Mouse (Mus musculus) forebrain, embryonic 10.5 days (tissue): ENCODE results near the gene Dlgap1. TPM values are rescaled to one million over a fixed set of nuclear protein-coding genes. Genes with fewer than 3 reads are reported as not detected.

Source experiments
- DNase-seq: peaks from one replicate; pipeline ENCODE4 v3.0.0-alpha.2; 2017; ENCODE audit warnings: low spot score; ENCODE audit errors: extremely low spot score
- H3K27ac ChIP-seq: fragments of 300-500 bp; sonication (generic); 2 replicates; pipeline ENCODE4 v1.5.1; 2016; ENCODE audit warnings: mild to moderate bottlenecking
- H3K27me3 ChIP-seq: fragments of 300-500 bp; sonication (generic); 2 replicates; pipeline ENCODE4 v1.6.1; 2016; ENCODE audit warnings: mild to moderate bottlenecking; ENCODE audit not compliant: poor library complexity, severe bottlenecking
- H3K36me3 ChIP-seq: fragments of 300-500 bp; sonication (generic); replicated peaks from 2 replicates; pipeline ENCODE4 v1.6.1; 2016; ENCODE audit warnings: mild to moderate bottlenecking, moderate library complexity
- H3K4me1 ChIP-seq: fragments of 300-500 bp; sonication (generic); 2 replicates; pipeline ENCODE4 v1.6.1; 2016
- H3K4me3 ChIP-seq: fragments of 300-500 bp; sonication (generic); 2 replicates; pipeline ENCODE4 v1.5.1; 2016; ENCODE audit warnings: mild to moderate bottlenecking, moderate library complexity
- H3K9me3 ChIP-seq: fragments of 300-500 bp; sonication (generic); 2 replicates; pipeline ENCODE4 v1.6.1; 2016; ENCODE audit warnings: mild to moderate bottlenecking, moderate library complexity
- WGBS: fragments of 180-500 bp; shearing (Covaris S2); methylation state at CpG from one replicate; pipeline ENCODE4 v1.1.7; 2016; 5-methylcytosine and 5-hydroxymethylcytosine counted together
- polyA plus RNA-seq: library from polyadenylated mRNA; unstranded; fragments of >200 nt; fragmentation: Nextera tagmentation; extraction: Ambion mirVana; gene quantifications from 2 replicates; pipeline ENCODE4 v1.2.1, GENCODE M21; 2016

Gene Dlgap1
- polyA plus RNA-seq, 1 experiment from 2014 or later, result 0.82 TPM

- no peaks in the 10 kb centered on the region for H3K4me1 ChIP-seq
- H3K27ac ChIP-seq, result no peak overlapping the region
- no peaks in the 10 kb centered on the region for H3K36me3 ChIP-seq
- no peaks in the 10 kb centered on the region for H3K9me3 ChIP-seq
- no peaks in the 10 kb centered on the region for H3K27me3 ChIP-seq
- no peak overlapping the region for H3K4me3 ChIP-seq
- no peak for DNase-seq
- WGBS, result 82% methylated on average over 2 of the region's 2 CpGs
Measured at GRCm38 (mm10) chr17:70022618-70023017, 53.7 kb downstream of the Dlgap1 start.

- DNase-seq, result no peak
- no peaks in the 10 kb centered on the region for H3K9me3 ChIP-seq
- no peak overlapping the region for H3K27ac ChIP-seq
- WGBS, result 81% methylated on average over 2 of the region's 2 CpGs
- no peak overlapping the region for H3K4me3 ChIP-seq
- H3K27me3 ChIP-seq, result no peaks in the 10 kb centered on the region
- H3K4me1 ChIP-seq, result no peaks in the 10 kb centered on the region
- no peaks in the 10 kb centered on the region for H3K36me3 ChIP-seq
Measured at GRCm38 (mm10) chr17:70034862-70035261, 66.0 kb downstream of the Dlgap1 start.

GRCm38 (mm10) chr17:70040751-70041430 lies 72.0 kb downstream of the Dlgap1 start:
- no peak overlapping the region for H3K27ac ChIP-seq
- H3K36me3 ChIP-seq, result no peaks in the 10 kb centered on the region
- DNase-seq, result no peak
- no peaks in the 10 kb centered on the region for H3K9me3 ChIP-seq
- 82% methylated on average over 7 of the region's 7 CpGs for WGBS
- no peaks in the 10 kb centered on the region for H3K4me1 ChIP-seq
- no peaks in the 10 kb centered on the region for H3K27me3 ChIP-seq
- H3K4me3 ChIP-seq, result no peak overlapping the region

GRCm38 (mm10) chr17:70068281-70068680 lies 99.4 kb downstream of the Dlgap1 start:
- Histone ChIP-seq H3K4me1 (peaks cover 3% of the 10 kb centered on the region; the same call in 1 of the 2 replicates), H3K4me3 (no peak overlapping the region), H3K9me3 (no peaks in the 10 kb centered on the region), H3K27ac (no peak overlapping the region), H3K27me3 (no peaks in the 10 kb centered on the region), H3K36me3 (no peaks in the 10 kb centered on the region)
- no peak for DNase-seq
- WGBS, result 84% methylated on average over 6 of the region's 6 CpGs

- Histone ChIP-seq H3K36me3 (no peaks in the 10 kb centered on the region), H3K27ac (no peak overlapping the region), H3K4me1 (peaks cover 3% of the 10 kb centered on the region; the same call in 1 of the 2 replicates), H3K27me3 (no peaks in the 10 kb centered on the region), H3K9me3 (no peaks in the 10 kb centered on the region), H3K4me3 (no peak overlapping the region)
- no peak for DNase-seq
- WGBS, result 80% methylated on average over 2 of the region's 2 CpGs
Measured at GRCm38 (mm10) chr17:70072066-70072465, 103.2 kb downstream of the Dlgap1 start.

GRCm38 (mm10) chr17:70088220-70088619 lies 119.3 kb downstream of the Dlgap1 start:
- DNase-seq, result no peak
- WGBS, result 93% methylated on average over 4 of the region's 4 CpGs
- H3K4me3 ChIP-seq, result no peak overlapping the region
- no peaks in the 10 kb centered on the region for H3K4me1 ChIP-seq
- H3K9me3 ChIP-seq, result no peaks in the 10 kb centered on the region
- H3K36me3 ChIP-seq, result no peaks in the 10 kb centered on the region
- no peak overlapping the region for H3K27ac ChIP-seq
- no peaks in the 10 kb centered on the region for H3K27me3 ChIP-seq

- Histone ChIP-seq H3K4me1 (no peaks in the 10 kb centered on the region), H3K27ac (no peak overlapping the region), H3K9me3 (no peaks in the 10 kb centered on the region), H3K4me3 (no peak overlapping the region), H3K36me3 (no peaks in the 10 kb centered on the region), H3K27me3 (no peaks in the 10 kb centered on the region)
- DNase-seq, result no peak
- WGBS, result 90% methylated on average over 2 of the region's 2 CpGs
Measured at GRCm38 (mm10) chr17:70090737-70091136, 121.9 kb downstream of the Dlgap1 start.

GRCm38 (mm10) chr17:70129151-70129550 lies 160.3 kb downstream of the Dlgap1 start:
- Histone ChIP-seq H3K9me3 (no peaks in the 10 kb centered on the region), H3K4me3 (no peak overlapping the region), H3K4me1 (no peaks in the 10 kb centered on the region), H3K36me3 (no peaks in the 10 kb centered on the region), H3K27ac (no peak overlapping the region), H3K27me3 (no peaks in the 10 kb centered on the region)
- 94% methylated on average over 2 of the region's 2 CpGs for WGBS
- no peak for DNase-seq

GRCm38 (mm10) chr17:70169831-70170230 lies 201.0 kb downstream of the Dlgap1 start:
- Histone ChIP-seq H3K36me3 (no peaks in the 10 kb centered on the region), H3K27me3 (no peaks in the 10 kb centered on the region), H3K4me1 (no peaks in the 10 kb centered on the region), H3K9me3 (no peaks in the 10 kb centered on the region), H3K27ac (no peak overlapping the region), H3K4me3 (no peak overlapping the region)
- WGBS, result 90% methylated on average over 2 of the region's 2 CpGs
- no peak for DNase-seq

- Histone ChIP-seq H3K27ac (no peak overlapping the region), H3K4me3 (no peak overlapping the region), H3K27me3 (no peaks in the 10 kb centered on the region), H3K4me1 (no peaks in the 10 kb centered on the region), H3K36me3 (no peaks in the 10 kb centered on the region), H3K9me3 (no peaks in the 10 kb centered on the region)
- WGBS, result 90% methylated on average over 9 of the region's 9 CpGs
- no peak for DNase-seq
Measured at GRCm38 (mm10) chr17:70172500-70173036, 203.7 kb downstream of the Dlgap1 start.

- no peaks in the 10 kb centered on the region for H3K36me3 ChIP-seq
- no peak overlapping the region for H3K27ac ChIP-seq
- no peaks in the 10 kb centered on the region for H3K4me1 ChIP-seq
- DNase-seq, result no peak
- 90% methylated on average over 6 of the region's 6 CpGs for WGBS
- no peaks in the 10 kb centered on the region for H3K9me3 ChIP-seq
- H3K4me3 ChIP-seq, result no peak overlapping the region
- H3K27me3 ChIP-seq, result no peaks in the 10 kb centered on the region
Measured at GRCm38 (mm10) chr17:70173916-70174315, 205.0 kb downstream of the Dlgap1 start.

GRCm38 (mm10) chr17:70191228-70191627 lies 222.4 kb downstream of the Dlgap1 start:
- Histone ChIP-seq H3K36me3 (no peaks in the 10 kb centered on the region), H3K4me1 (no peaks in the 10 kb centered on the region), H3K27me3 (no peaks in the 10 kb centered on the region), H3K27ac (no peak overlapping the region), H3K4me3 (no peak overlapping the region), H3K9me3 (no peaks in the 10 kb centered on the region)
- 92% methylated on average over 6 of the region's 6 CpGs for WGBS
- no peak for DNase-seq

GRCm38 (mm10) chr17:70222891-70223290 lies 254.0 kb downstream of the Dlgap1 start:
- no peaks in the 10 kb centered on the region for H3K9me3 ChIP-seq
- H3K36me3 ChIP-seq, result no peaks in the 10 kb centered on the region
- H3K4me1 ChIP-seq, result no peaks in the 10 kb centered on the region
- WGBS, result 84% methylated on average over 3 of the region's 3 CpGs
- no peak overlapping the region for H3K4me3 ChIP-seq
- DNase-seq, result no peak
- H3K27ac ChIP-seq, result no peak overlapping the region
- no peaks in the 10 kb centered on the region for H3K27me3 ChIP-seq
